Mouse (Mus musculus): ENCODE measurements around the gene Ddo.

- TF ChIP-seq GATA1 (IDR thresholded peaks at IDR 0.05; ENCODE audit: borderline replicate concordance, low read length) (no peak), FLI1 (IDR thresholded peaks at IDR 0.05; ENCODE audit: low read length) (no peak)
These were observed 57.6 kb downstream of the Ddo start for GRCm38 (mm10) chr10:40687407-40687806.

All from megakaryocyte, embryonic 14.5 days (primary cell).